In the genomic region with DNA sequence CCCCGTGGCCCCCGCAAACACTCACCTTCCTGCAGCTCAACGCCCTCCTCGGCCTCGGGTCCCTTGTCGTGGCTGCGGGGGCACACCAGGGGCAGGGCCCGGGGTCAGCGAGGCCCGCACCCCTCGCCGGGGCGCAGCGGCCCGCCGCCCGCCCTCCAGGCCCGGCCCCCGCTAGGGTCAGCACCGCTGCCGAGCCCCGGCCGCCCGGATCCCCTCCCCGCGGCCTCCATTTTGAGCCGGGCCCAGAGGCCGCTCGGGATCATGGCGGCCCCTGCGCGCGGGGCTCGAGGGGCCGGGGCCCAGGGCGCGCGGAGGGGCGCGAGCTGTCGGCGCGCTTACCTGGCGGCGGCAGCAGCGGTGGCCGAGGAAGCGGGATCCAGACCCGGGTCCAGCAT, we compare ENCODE assay signal across 1 mouse cellular context.
A peak's percentile ranks its signal among the peaks of the same experiment; 100 is the strongest.
TF ChIP-seq lines count a peak whose summit lies in the region.

No protein-coding gene starts in this region.

TF ChIP-seq in CH12.LX, 34 proteins besides CTCF, POLR2A, EP300 and RAD21:
- TF ChIP-seq CHD2 (IDR thresholded peaks at IDR 0.05; ENCODE audit: low read length) = no peak
- TF ChIP-seq UBTF (IDR thresholded peaks at IDR 0.05; ENCODE audit: low read depth, low read length) = no peak
- peak; percentile 48 for TF ChIP-seq NRF1 (IDR thresholded peaks at IDR 0.05; ENCODE audit: low read depth, low read length)
